Mouse (Mus musculus) hindbrain, embryonic 16.5 days (tissue): ENCODE data around the gene Gramd1b. TPM values are rescaled to one million over a fixed set of nuclear protein-coding genes. Genes with fewer than 3 reads are reported as not detected.

Experiments used
- ATAC-seq: fragments of 200-750 bp; cut with Nextera tagmentation; 2 replicates; pipeline ENCODE4 v1.8.0; 2017; ENCODE audit warnings: moderate TSS enrichment, moderate library complexity
- H3K27ac ChIP-seq: fragments of 300-500 bp; sonication (generic); 2 replicates; pipeline ENCODE4 v1.5.1; 2014; ENCODE audit warnings: low read depth, mild to moderate bottlenecking, control low read depth, low read length, moderate library complexity
- H3K27me3 ChIP-seq: fragments of 300-500 bp; sonication (generic); replicated peaks from 2 replicates; pipeline ENCODE4 v1.6.1; 2014; ENCODE audit warnings: low read length; ENCODE audit not compliant: control insufficient read depth, insufficient read depth
- H3K36me3 ChIP-seq: fragments of 300-500 bp; sonication (generic); 2 replicates; pipeline ENCODE4 v1.6.1; 2014; ENCODE audit warnings: mild to moderate bottlenecking, low read length, moderate library complexity, mixed read lengths; ENCODE audit not compliant: control insufficient read depth, insufficient read depth
- H3K4me1 ChIP-seq: fragments of 300-500 bp; sonication (generic); 2 replicates; pipeline ENCODE4 v1.6.1; 2014; ENCODE audit warnings: low read depth, low read length; ENCODE audit not compliant: control insufficient read depth, insufficient read depth
- H3K4me2 ChIP-seq: fragments of 300-500 bp; sonication (generic); 2 replicates; pipeline ENCODE4 v1.6.1; 2014; ENCODE audit warnings: mild to moderate bottlenecking, low read length, control low read depth, moderate library complexity
- H3K4me3 ChIP-seq: fragments of 300-500 bp; sonication (generic); 2 replicates; pipeline ENCODE4 v1.5.1; 2014; ENCODE audit warnings: mild to moderate bottlenecking, low read length, control low read depth, moderate library complexity
- H3K9ac ChIP-seq: fragments of 300-500 bp; sonication (generic); 2 replicates; pipeline ENCODE4 v1.6.1; 2014; ENCODE audit warnings: low read depth, mild to moderate bottlenecking, control low read depth, low read length, moderate library complexity
- H3K9me3 ChIP-seq: fragments of 300-500 bp; sonication (generic); 2 replicates; pipeline ENCODE4 v1.6.1; 2014; ENCODE audit warnings: mild to moderate bottlenecking, low read length, moderate library complexity; ENCODE audit not compliant: control insufficient read depth
- WGBS: fragments of 180-500 bp; shearing (Covaris S2); extraction: QIAGEN DNeasy Blood & Tissue Kit; methylation state at CpG from one replicate; pipeline ENCODE4 v1.1.7; 2014; 5-methylcytosine and 5-hydroxymethylcytosine counted together
- polyA plus RNA-seq: library from polyadenylated mRNA; unstranded; fragments of >200 nt; fragmentation: Nextera tagmentation; extraction: Ambion mirVana; gene quantifications from 2 replicates; pipeline ENCODE4 v1.2.1, GENCODE M21; 2015

The Gramd1b gene
- polyA plus RNA-seq, 1 experiment from 2014 or later = 18.5 TPM

DNA sequence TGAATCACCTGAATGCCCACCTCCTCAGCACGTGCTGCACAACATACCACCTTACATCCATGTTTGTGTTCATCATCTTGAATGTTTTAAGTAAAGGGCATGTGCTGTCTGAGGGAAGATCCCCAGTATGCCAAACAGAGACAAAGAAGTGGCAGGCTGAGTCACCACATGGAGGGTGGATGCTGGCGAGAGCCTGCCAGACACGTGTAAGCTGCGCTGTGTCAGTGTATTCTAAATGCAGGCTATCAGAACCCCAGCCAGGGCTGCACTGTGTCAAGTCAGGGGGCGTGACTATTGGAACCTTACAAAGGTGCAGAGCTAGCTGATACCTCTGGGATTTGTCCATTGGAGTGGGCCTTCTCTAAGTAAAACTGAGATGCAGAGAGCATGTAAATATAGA is 229.7 kb downstream of the Gramd1b start:
- Histone ChIP-seq H3K27ac (no peak overlapping the region), H3K9me3 (no peaks in the 10 kb centered on the region), H3K4me2 (no peak overlapping the region), H3K27me3 (no peaks in the 10 kb centered on the region), H3K36me3 (peaks cover 61% of the 10 kb centered on the region), H3K9ac (no peak overlapping the region), H3K4me1 (no peaks in the 10 kb centered on the region), H3K4me3 (no peak overlapping the region)
- no peak for ATAC-seq
- WGBS = 91% methylated on average over 5 of the region's 5 CpGs

GRCm38 (mm10) chr9:40300018-40300989 is 230.9 kb downstream of the Gramd1b start:
- no peak overlapping the region for H3K9ac ChIP-seq
- H3K27me3 ChIP-seq = no peaks in the 10 kb centered on the region
- H3K36me3 ChIP-seq = peaks cover 58% of the 10 kb centered on the region
- WGBS = 91% methylated on average over 15 of the region's 15 CpGs
- H3K9me3 ChIP-seq = no peaks in the 10 kb centered on the region
- H3K4me2 ChIP-seq = no peak overlapping the region
- no peak overlapping the region for H3K27ac ChIP-seq
- no peaks in the 10 kb centered on the region for H3K4me1 ChIP-seq
- H3K4me3 ChIP-seq = no peak overlapping the region
- no peak for ATAC-seq

GRCm38 (mm10) chr9:40299323-40299722 is 231.9 kb downstream of the Gramd1b start:
- H3K36me3 ChIP-seq = peaks cover 58% of the 10 kb centered on the region
- no peak overlapping the region for H3K4me2 ChIP-seq
- no peak for ATAC-seq

DNA sequence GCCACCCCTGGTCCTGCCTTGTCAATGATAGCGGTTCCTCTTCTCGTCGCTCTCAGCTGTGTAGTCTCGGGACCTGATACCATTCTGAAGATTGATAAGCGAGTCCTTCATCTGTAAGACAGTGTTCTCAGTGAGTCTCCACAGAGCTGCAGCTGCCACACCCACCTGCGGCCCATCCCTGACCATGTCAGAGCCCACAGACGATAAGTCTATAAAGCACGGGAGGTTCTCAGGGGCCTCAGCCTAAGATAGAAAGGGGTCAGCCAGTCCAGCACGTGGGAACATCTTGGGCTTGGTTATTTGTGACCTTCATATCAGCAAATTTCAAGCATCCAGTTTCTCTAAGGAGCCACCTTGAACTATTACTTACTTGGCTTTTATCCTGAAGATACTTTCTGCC is 233.2 kb downstream of the Gramd1b start:
- WGBS = 93% methylated on average over 9 of the region's 9 CpGs
- no peak for ATAC-seq
- H3K36me3 ChIP-seq = peaks cover 53% of the 10 kb centered on the region

More at GRCm38 (mm10) chr9:40299323-40299722, 231.9 kb downstream of the Gramd1b start:
- H3K4me3 ChIP-seq = no peak overlapping the region
- no peaks in the 10 kb centered on the region for H3K9me3 ChIP-seq
- no peaks in the 10 kb centered on the region for H3K27me3 ChIP-seq
- no peak overlapping the region for H3K9ac ChIP-seq
- H3K27ac ChIP-seq = no peak overlapping the region
- no peaks in the 10 kb centered on the region for H3K4me1 ChIP-seq
- WGBS = 94% methylated on average over 7 of the region's 7 CpGs

GRCm38 (mm10) chr9:40296251-40296650 is 234.9 kb downstream of the Gramd1b start:
- H3K4me3 ChIP-seq = no peak overlapping the region
- peaks cover 44% of the 10 kb centered on the region for H3K36me3 ChIP-seq
- no peaks in the 10 kb centered on the region for H3K4me1 ChIP-seq
- H3K9me3 ChIP-seq = no peaks in the 10 kb centered on the region
- H3K27me3 ChIP-seq = no peaks in the 10 kb centered on the region
- no peak overlapping the region for H3K27ac ChIP-seq
- no peak overlapping the region for H3K4me2 ChIP-seq
- ATAC-seq = no peak
- no peak overlapping the region for H3K9ac ChIP-seq
- 89% methylated on average over 5 of the region's 5 CpGs for WGBS

More for the DNA sequence above, 233.2 kb downstream of the Gramd1b start:
- Histone ChIP-seq H3K9me3 (no peaks in the 10 kb centered on the region), H3K9ac (no peak overlapping the region), H3K4me2 (no peak overlapping the region), H3K4me3 (no peak overlapping the region), H3K27me3 (no peaks in the 10 kb centered on the region), H3K27ac (no peak overlapping the region), H3K4me1 (no peaks in the 10 kb centered on the region)

- no peak for ATAC-seq
- 92% methylated on average over 1 of the region's 1 CpGs for WGBS
- peaks cover 42% of the 10 kb centered on the region for H3K36me3 ChIP-seq
Measured at GRCm38 (mm10) chr9:40294866-40295265, 236.3 kb downstream of the Gramd1b start.

GRCm38 (mm10) chr9:40294210-40294609 is 237.0 kb downstream of the Gramd1b start:
- Histone ChIP-seq H3K9me3 (no peaks in the 10 kb centered on the region), H3K27me3 (no peaks in the 10 kb centered on the region)
- WGBS = 93% methylated on average over 5 of the region's 5 CpGs

More at GRCm38 (mm10) chr9:40294866-40295265, 236.3 kb downstream of the Gramd1b start:
- Histone ChIP-seq H3K9ac (no peak overlapping the region), H3K27me3 (no peaks in the 10 kb centered on the region), H3K4me3 (no peak overlapping the region), H3K9me3 (no peaks in the 10 kb centered on the region), H3K4me1 (no peaks in the 10 kb centered on the region), H3K4me2 (no peak overlapping the region), H3K27ac (no peak overlapping the region)

DNA sequence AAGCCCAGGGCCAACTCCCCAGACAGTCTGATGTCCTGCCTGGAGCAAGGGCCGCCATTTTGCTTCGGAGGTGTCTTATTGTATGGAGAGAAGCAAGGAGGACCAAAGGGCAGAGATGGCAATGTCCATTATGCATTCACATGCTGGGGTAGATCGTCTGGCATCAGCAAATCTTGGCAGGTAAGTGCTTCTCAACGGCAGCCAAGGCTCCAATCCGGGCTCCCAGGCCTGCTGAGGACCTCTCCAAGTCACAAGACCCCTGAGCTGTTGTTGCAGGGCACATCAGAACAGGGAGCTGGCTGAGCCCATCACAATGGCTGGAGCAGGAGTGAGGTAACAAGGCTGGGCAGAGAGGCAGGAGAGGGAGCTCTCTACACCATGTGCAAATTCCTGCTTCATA is 237.4 kb downstream of the Gramd1b start:
- no peaks in the 10 kb centered on the region for H3K27me3 ChIP-seq
- 0 out of 2 replicates have a peak, but pooled peaks have one; percentile 38 for ATAC-seq
- 95% methylated on average over 5 of the region's 5 CpGs for whole genome bisulfite sequencing

More at GRCm38 (mm10) chr9:40294210-40294609, 237.0 kb downstream of the Gramd1b start:
- Histone ChIP-seq H3K36me3 (peaks cover 36% of the 10 kb centered on the region), H3K4me3 (no peak overlapping the region), H3K9ac (no peak overlapping the region), H3K27ac (no peak overlapping the region), H3K4me1 (no peaks in the 10 kb centered on the region), H3K4me2 (no peak overlapping the region)
- ATAC-seq = peak; percentile 51

DNA sequence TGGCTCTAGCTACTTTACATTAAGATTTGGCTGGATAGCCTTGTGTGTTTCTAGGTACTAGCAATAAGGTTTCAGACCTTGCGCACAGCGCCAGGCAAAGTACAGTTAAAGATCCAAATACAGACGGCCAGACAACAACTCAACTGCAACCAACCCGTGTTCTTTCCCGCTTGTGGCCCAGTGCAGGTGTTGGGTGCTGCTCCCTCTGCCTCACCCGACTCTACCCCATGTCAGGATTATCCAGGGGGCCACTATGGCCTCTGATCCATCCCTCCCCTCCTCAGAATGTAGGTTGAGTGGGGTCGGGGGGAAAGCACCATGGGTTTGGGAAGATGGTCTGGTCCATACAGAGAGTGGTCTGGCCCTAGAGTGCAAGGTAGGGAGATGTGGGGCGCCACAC is 237.9 kb downstream of the Gramd1b start:
- ATAC-seq = peak; percentile 21; the same call in 1 of the 2 replicates
- H3K36me3 ChIP-seq = peaks cover 28% of the 10 kb centered on the region
- WGBS = 96% methylated on average over 8 of the region's 8 CpGs

More for the DNA sequence above, 237.4 kb downstream of the Gramd1b start:
- H3K4me1 ChIP-seq = no peaks in the 10 kb centered on the region
- no peak overlapping the region for H3K27ac ChIP-seq
- H3K9me3 ChIP-seq = no peaks in the 10 kb centered on the region
- H3K4me2 ChIP-seq = no peak overlapping the region
- peaks cover 33% of the 10 kb centered on the region for H3K36me3 ChIP-seq
- no peak overlapping the region for H3K4me3 ChIP-seq
- H3K9ac ChIP-seq = no peak overlapping the region

More for the DNA sequence above, 237.9 kb downstream of the Gramd1b start:
- no peak overlapping the region for H3K9ac ChIP-seq
- H3K27me3 ChIP-seq = no peaks in the 10 kb centered on the region
- H3K4me1 ChIP-seq = no peaks in the 10 kb centered on the region
- H3K4me3 ChIP-seq = no peak overlapping the region
- H3K9me3 ChIP-seq = no peaks in the 10 kb centered on the region
- H3K4me2 ChIP-seq = no peak overlapping the region
- H3K27ac ChIP-seq = no peak overlapping the region
